Mouse (Mus musculus) adrenal gland, postnatal 10 days (tissue): ENCODE results near the gene BC048671. TPM values are rescaled to one million over a fixed set of nuclear protein-coding genes. Genes with fewer than 3 reads are reported as not detected.

ENCODE experiments used
- DNase-seq: peaks from one replicate; pipeline ENCODE4 v3.0.0; 2021; ENCODE audit warnings: mixed read lengths
- long read RNA-seq, 2 experiments: library from polyadenylated mRNA; stranded (forward); transcript quantifications; one replicate each; pipeline ENCODE4 v2.0.0; 2021
- total RNA-seq, 2 experiments: library from RNA; stranded (reverse); gene quantifications; 2 replicates each; pipeline ENCODE4 v1.2.3; 2021

Gene BC048671
- total RNA-seq, result not detected
- long read RNA-seq, experiment 1, result 0 reads
- long read RNA-seq, experiment 2, result 0 reads

DNA sequence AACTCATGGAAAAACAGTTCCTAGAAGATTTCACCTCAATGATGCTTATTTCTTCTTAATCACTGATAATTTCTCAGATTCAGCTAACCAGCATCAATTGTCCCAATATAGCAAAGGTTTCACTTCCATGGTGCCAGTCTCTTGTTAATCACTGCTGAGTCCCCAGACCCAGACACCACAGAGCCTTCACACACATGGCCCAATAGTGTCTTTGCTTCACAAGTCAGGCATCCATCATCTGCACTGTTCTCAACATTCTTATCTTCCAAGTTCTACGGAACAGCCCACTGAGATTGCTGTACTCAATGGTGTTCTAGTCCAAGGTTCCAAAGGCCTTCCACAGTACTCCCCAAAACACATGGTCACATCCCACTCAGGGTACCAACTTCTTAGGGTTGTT, at the start of gene BC048671:
Gene BC048671 (plus strand): TSS at position 301 of the 400 bp plus-strand sequence.
- no peak for DNase-seq

DNA sequence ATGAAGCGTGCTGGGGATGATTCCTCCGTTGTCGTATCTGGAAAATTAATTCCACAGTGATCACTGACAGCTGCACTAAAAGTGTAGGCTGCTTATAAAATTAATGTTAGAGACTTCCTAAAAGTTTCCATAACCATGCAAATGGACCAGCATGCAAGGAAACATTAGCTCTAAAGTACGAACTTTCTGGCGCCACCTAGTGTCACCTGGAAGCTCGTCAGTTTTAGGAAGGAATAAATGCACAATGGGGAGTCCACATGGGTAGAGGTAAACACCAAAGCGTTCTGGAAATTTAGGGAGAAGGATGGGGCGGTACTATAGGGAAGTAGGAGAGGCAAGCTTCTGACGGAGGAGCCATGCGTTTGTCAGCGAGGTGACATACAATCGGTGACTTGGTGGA, 12.8 kb upstream of the BC048671 start:
- peak; percentile 28 for DNase-seq

DNA sequence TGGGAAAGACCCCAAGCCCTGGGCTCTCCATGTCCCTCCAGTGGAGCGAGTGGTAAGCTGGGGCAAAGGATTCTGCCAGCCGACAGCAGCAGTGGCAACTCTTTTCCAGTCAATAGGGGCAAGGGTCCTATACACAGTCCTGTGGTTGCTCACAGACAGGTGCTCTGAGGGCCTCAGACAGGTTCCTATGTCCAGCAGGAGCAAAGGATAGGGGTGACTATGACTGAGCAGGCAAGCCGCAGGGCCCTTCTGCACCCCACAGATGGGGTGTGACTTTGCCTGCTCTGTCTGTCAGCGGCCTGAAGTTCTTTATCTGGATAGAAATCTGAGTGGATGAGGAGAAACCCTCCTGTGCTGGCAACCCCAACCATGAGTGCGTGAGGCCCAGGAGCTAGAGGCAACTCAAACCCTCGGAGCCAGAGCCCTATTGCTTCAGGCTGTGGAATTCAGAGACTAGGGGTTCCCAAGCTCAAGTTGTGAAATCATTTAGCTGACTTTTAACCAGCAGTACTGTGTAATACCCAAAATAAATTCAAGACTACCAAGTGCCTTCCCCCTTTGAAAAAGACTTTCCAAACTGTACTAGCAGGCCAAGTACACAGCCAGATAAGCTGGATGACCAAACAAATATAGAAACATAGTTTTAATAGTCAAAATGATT, 5.4 kb downstream of the BC048671 start:
- no peak for DNase-seq

DNA sequence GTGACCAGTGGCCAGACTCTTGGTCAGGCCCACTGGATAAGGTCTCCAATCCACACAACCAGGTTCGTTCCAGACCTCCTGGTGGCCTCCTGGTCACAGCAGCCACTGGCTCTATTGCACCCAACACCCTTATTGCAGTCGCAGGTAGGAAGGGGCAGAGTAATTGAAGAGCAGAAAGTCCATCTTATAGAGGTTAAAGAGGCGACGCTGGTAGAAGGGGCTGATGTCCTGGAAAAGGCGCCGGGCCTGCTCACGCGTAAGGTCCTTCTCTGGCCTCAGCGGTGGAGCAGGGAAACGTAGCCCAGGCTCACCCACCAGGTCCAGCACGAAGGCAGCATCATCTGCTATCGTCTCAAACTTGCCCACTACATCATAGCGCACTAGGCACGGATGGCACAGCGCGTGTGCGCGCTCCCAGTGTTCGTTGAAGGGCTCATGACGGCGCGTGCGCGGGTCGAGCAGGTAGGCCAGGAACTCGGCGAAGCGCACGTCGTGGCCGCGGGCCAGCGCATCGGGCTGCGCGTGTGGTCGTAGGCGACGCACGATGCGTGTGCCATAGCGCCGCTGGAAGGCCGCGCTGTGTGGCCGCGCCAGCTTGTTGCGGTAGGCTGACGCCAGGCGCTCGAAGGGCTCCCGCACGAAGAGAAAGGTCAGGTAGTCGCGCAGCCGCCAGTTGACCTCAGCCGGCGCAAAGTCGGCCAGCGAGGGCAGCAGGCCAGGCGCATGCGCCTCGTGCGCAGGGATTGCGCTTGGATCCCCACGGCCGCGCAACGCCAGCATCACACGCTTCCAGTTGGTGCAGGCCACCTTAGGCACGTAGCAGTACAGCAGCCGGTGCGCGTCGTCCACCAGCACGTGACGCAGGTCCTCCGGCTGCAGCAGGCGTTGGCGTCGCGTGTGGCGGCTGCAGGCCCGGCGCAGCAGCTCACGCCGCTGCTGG, 8.1 kb downstream of the BC048671 start:
- DNase-seq, result no peak

DNA sequence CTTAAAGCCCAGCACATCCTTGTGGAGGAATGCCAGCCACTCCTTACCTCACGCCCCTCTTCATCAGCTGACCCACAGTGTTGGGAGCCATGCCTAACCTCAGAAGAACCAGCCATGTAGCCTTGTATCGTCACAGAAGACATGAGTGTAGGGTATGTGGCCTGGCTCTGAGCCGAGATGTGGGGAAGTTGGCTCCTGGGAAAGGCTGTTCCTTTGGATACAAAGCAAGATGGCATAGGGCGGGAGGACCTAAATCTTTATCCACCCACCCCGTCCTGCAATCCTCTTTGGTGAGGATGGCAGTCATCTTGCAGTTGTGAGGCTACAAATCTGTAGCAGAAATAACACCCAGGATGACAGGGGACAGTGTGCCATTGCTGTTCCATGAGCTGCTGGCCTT, 14.9 kb downstream of the BC048671 start:
- no peak for DNase-seq

DNA sequence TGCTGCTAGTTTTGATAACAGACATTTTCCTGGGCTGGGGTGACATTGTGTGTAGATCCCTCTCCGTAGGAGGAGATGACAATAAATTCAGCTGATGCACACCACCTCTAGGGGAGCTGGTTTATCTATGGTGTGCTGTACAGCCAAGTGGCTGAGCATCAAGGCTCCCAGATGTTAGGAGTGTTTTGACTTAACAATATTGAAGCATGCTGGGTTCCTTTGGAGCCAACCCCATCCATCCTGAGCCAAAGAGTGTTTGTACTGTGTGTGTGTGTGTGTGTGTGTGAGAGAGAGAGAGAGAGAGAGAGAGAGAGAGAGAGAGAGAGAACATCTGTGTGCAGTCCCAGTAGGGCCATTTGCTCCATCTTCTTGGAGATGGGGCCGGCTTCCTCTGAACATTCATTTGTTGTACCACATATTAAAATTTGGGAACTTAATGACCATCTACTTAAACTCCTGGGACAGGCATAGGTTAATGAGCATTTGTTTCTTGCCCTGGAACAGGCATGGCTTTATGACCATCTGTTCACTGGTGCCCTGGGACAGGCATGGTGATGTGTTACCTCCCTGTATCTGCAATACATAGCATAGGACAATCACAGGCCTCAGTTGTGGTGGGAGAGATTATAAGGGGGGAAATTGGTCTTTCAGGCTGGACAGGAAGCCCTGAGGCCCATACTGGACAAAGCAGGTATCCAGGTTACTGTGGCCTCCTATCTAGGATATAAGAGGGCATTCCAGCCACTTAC, 16.7 kb downstream of the BC048671 start:
- no peak for DNase-seq

DNA sequence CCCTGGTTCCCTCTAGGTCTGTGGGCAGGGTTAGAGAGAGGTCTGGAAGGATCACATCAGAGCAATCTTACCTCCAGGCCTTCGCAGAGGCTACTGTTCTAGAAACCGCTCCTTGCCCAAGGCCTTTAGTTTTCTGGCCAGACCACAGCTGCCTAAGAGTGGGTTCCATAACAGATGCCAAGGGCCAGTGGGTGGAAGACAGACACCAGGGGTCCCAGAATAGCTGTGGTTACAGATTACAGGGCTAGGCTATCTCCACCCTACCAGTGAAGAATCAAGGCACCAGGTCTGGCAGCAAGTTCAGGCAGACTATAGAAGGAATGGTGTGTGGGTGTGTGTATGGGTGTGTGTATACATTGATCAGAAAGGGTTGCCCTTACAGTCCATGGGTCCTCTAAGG, 18.0 kb downstream of the BC048671 start:
- DNase-seq, result no peak

DNA sequence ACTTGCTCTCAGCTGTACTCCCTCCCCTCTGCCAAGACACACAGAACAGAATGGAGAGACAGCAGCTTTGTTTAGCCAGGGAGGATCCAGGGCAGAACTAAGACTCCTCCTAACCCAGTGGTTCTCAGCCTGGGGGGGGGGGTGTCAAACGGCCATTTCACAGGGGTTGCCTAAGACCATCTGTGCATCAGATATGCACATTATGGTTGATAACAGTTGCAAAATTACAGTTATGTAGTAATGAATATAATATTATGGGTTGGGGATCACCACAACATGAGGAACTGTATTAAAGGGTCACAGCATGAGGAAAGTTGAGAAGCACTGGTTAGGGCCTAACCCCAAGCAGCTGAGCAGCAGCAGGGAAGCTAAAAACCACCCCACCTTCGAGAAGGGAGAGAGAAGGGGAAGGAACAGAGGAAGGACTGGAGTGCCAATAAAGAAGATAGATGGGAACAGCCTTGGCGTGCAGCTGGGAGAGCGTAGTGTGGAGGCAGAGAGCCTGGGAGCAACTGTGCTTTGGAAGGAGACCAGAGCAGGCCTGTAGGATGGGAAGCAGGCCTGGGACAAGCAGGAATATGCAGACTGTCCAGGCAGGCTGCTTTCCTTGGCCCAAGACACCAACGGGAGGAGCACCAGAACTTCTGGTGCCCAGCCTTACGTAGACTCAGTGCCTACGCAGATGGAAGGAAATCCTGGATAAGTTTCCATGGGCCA, 18.6 kb downstream of the BC048671 start:
- DNase-seq, result no peak

DNA sequence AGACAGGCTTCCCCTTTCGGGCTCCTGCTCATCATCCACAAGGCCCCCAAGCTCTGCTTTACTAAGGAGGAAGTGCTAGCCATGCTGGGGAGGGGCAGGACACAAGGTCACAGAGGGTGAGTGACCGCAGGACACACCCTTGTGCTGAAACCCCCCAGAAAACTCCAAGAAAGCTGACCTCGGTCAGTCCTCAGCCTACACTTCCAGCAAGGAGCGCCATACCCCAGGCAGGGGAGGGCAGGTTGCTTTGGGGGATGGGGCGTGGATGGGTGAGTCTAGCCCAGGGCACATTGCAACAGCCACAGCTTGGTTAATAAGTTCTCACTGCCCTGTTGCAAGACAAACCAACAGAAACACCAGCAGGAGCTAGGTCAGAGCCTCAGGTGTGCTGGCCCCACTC, 19.4 kb downstream of the BC048671 start:
- DNase-seq, result no peak

DNA sequence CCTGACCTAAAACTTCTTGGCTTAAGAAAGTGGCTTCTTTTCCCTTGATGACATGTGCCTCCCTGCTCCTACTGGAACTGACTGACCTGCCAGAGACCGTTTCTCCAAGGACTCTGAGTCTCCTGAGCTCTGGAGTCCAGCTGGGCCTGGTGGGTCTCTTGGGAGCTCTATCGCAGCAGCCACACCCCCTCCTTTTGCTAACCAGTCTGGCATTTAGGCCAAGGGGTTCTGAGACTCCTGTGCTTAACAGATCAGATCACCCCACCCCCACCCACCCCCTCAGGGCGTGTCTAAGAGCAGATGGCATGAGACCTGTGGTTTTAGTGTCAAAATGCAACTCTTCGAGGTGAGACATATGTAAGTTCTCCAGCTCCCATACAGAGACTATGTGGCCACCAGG, 20.8 kb downstream of the BC048671 start:
- no peak for DNase-seq

DNA sequence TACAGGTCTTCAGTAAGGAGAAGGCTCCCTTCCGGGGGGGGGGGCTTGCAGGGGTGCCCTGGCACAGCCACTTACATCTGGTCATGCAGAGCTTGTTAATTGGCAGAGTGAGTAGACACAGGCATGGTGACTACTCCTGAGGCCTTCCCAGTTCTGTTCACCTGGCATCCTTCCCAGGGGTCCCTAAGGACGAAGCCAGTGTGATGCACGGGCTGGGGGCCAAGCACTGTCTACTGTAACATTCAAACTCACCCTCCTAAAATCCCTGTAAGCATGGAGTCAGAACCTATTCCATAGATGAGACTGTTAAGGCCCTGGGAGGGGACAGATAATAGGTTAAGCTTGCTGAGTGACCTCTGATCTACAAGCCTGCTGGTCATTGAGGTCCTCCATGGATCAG, 23.0 kb downstream of the BC048671 start:
- DNase-seq, result peak; percentile 25

DNA sequence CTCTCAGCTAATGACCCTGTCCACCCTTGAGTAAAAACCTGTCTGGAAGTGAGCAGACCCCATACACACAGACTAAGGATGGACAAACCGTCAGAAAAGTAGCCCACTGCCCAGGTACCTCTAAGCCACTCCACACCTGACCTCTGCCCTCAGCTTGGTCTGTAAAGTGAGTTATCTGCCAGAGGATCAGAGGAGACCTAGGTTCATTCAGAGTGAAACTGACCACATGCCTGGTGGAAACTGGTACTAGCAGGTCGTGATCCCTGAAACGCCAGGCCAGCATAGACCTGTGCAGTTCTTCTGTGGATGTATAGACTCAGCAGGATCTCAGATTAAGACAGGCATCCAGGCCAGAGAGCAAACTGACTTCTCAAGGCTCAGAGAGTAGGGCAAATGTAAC, 23.4 kb downstream of the BC048671 start:
- no peak for DNase-seq

DNA sequence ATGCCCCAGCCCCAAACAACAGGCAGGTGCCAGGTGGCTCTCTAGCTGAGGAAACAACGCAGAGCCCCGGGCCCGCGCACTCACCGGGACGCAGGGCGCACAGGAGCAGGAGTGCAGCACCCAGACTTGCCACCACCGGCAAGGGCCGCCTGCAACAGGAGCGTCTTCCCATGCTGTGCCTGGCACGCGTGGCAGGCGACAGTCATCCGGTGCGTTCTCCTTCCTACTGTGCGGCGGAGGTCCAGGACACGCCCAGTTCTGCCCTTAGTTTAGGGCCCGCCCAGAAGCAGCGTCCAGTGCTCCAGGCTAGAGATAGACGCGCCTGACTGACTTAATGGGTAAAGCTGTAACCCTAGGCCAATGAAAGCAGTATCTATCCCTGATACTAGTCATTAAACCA, 24.0 kb downstream of the BC048671 start, which contains the start of gene Chst13:
Gene Chst13 (minus strand): TSS at position 195 of the 400 bp plus-strand sequence.
- DNase-seq, result peak; percentile 63

DNA sequence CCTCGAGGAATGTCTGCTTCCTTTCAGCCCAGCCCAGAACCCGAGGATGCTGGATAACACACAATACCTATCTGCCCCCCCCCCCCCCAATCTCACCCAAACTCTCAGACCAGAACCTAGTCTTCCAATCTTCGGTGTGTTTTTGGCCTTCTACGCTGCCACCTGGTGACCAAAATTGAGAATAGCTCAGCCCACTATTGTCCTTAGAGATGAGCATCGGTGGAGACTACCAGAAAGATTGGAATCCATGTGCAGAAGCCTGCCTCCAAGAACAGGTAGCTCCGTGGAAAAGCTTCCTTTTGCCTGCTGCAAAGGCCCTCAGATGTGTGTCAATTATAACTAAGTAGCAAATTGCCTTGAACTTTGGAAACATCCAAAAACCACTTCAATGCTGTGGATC, 26.7 kb downstream of the BC048671 start:
- peak; percentile 34 for DNase-seq

DNA sequence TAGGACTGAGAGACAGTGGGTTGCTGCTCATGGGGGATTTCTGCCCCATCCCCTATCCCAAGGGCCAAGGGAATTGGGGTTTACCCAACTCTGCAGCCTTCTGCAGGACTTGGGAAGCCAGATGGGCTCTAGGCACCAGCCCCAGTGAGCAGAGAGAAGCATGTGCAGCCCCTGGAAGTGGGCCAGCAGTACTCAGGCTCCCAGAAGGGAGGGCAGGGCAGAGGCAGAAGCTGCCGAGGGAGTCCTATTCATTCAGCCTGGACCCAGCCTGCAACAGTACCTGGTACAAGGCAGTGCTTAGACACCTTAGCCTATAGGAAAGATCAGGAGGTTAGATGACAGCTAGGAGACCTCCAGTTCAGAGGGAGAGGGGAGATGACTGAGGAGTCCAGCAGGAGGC, 28.9 kb downstream of the BC048671 start:
- peak; percentile 37 for DNase-seq

DNA sequence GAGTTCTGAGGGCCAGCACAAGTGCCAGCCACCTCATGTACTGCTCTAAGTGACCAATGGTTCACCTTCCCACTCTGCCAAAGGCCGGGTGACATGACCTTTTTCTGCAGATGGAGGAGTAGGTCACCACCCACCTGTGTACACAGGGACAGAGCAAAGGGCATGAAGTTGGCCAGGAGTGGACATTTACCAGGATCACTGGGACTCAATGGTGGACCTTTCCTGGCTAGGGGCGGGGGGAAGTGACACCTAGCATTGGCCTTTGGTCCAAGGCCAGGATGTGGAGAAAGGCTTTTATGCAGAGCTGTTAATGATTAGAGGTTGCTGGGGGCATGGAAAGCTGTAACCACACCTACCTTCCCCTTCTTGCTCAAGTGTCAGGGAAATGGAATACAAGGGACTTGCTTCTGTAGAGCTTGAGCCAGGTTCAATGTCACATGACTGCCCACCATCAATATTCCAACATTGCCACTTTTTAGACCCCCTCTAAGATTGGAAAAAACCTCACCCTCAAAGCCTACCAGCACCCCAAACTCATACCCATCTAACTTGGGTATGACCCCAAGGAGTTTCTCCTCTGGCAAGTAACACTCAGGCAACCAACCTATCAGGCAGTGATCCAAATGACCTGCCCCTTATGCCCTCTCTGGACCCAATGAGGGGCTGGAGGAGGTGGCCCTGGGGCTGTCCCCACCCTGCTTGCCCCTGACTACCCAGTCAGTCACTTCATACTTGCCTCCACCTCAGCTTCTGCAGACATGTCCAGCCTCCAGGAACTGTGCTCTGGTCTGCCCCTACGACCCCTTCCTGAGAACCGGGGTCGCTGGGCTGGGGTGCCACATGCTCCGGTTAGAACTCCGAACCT, 31.8 kb downstream of the BC048671 start, which contains the start of gene Uroc1:
Gene Uroc1 (plus strand): TSS at position 724 of the 865 bp plus-strand sequence.
- peak; percentile 13 for DNase-seq

DNA sequence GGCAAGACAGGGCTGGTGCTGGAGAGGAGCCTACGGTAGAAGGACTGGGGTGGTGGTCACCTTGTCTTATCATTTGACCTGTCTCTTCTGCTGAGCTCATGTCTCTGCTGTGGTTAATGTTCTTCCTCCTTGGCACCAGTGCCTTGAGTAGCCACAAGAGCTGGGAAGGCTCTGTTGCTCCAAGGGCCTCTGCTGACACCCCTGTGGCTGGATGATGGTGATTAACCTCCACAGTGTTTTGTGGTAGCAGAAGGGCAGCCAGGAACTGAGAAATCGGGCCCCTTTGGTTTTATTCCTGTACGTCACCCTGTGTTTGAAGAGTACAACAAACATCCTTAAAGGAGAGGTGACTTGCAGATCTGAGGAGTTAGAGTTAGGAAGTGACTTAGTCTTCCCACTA, 33.2 kb downstream of the BC048671 start:
- no peak for DNase-seq

DNA sequence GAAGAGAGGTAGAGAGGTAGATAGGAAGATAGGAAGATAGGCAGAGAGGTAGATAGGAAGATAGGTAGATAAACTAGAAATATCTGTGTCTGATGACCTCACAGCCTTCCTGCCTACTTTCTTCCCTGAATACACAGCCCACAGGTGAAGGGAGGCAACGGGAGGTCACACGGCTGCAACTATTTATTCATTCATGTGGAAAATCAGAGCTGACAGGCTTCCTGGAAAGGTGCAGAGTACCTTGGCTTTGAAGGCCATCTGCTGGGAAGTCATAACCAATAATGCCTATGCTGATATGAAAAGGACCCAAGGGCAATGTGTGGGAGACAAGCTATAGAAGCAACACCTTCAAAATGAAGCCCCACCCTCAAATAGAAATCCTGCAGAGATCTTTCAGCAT, 41.3 kb downstream of the BC048671 start:
- DNase-seq, result no peak

DNA sequence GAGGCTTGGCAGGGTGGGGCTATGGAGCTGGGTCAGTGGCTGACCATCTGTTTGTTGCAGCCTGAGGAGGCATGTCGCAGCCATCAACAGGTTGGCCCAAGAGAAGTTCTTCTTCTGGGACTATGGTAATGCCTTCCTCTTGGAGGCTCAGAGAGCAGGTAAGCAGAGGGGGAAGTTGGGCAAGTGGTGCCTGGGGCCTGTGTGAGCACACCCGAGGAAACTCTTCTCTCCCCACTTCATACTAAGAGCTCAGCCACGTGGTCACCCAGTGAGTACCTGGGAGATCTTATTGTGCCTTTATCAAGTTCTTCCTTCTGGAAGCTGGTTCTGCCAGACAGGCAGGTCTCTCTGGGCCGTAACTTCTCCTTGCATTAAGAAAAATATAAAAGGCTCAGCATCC, 46.2 kb downstream of the BC048671 start:
- DNase-seq, result no peak

DNA sequence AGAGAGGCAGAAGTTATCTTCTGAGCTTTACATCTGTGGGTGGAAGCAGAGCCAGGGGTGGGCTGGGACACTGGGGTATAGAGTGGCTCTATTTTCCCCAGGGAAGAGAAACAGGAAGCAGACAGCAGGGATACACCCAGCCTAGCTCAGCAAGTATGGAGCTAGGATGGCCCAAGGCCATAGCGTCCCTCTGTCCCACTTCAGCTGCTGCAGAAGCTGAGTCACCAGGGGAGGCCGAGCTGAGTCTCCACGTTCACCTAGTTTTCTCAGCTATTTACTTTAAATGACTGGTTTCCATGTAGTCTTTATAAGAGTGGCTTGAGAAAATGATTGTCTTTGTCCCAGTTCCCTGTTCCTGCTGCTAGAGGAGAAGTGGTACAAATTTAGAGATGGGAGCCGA, 47.5 kb downstream of the BC048671 start:
- no peak for DNase-seq

DNA sequence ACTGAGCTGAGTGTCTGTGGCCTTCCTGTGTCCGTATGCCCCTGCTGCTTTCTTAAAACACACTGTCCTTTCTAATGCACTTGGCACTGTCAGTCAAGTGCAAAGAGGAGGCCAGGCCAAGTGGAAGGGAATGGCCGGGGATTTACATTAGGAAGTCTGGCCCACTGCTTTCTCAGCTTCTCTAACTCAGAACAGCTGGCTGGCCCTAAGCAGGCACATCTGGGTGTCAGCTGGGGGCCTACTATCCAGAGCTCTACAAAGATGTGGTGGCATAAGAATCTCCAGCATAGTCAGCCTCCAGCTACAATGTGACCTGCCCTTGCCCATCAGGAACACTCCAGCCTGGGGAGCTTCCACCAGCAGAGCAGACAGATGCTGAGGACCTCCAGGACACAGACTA, 49.0 kb downstream of the BC048671 start:
- DNase-seq, result no peak
